Mouse (Mus musculus) right cerebral cortex, postnatal 10 days (tissue): ENCODE measurements around the gene Rapgef4.

Experiments used
- DNase-seq, 2 experiments: peaks; one replicate each; pipeline ENCODE4 v3.0.0; 2021; ENCODE audit warnings: low spot score in 2 of 2

Gene Rapgef4

GRCm38 (mm10) chr2:71980771-71981342 is at the start of gene Rapgef4:
TSS of gene Rapgef4 (plus strand) at chr2:71981240.
- peak; percentile 57 to 60 for DNase-seq

DNA sequence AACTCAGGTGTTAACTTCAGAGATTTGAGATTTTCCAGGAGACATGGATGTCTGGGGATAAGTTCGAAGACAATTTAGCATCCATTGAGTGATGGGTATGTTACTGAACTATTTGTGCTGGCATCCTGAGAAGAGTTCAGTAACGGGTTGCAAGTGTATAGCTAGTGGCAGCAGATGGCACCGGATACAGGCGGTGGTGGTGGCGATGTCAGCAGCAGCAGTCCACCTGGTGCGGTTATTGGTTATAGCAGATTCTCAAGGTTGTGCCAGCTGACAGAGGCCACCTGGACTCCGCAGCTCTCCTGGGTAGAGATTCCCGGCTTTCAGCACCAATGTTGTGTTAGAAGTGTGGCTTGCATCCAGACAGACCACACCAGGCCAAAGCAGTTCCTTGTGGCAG is 47.0 kb upstream of the Rapgef4 start:
- no peak for DNase-seq

- DNase-seq: no peak
Measured at GRCm38 (mm10) chr2:71936711-71937110, 44.3 kb upstream of the Rapgef4 start.

DNA sequence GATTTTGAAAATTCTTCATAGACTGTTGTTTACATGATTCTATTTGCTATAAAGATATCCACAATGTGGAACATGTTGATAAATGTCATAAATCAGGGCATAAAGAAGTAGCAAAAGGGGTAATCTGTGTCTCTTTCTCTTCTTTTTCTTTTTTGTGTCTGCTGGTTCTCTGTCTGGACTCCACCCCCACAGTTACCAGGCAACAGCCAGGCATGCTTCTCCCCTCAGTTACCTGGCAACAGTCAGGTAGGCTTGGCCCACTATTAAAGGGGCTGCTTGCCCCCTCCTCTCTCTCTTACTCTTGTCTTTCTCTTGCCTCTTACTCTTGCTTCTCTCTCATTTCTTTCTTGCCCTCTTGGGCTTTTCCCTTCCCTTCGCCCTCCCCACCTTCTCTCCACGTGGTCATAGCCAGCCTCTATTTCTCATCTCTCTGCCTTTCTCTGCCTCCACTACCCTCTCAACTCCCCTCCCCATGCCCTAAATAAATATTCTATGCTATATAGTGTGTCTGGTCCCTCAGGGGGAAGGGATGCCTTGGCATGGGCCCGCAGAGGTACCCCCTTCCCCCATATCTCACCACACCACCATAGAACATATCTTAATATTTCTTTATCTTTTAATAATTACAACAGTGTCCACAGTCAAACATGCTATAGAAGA is 43.3 kb upstream of the Rapgef4 start:
- peak in 1 of 2 experiments; percentile 28 for DNase-seq

GRCm38 (mm10) chr2:71938716-71939393 is 42.2 kb upstream of the Rapgef4 start:
- peak in 1 of 2 experiments; percentile 29 for DNase-seq

DNA sequence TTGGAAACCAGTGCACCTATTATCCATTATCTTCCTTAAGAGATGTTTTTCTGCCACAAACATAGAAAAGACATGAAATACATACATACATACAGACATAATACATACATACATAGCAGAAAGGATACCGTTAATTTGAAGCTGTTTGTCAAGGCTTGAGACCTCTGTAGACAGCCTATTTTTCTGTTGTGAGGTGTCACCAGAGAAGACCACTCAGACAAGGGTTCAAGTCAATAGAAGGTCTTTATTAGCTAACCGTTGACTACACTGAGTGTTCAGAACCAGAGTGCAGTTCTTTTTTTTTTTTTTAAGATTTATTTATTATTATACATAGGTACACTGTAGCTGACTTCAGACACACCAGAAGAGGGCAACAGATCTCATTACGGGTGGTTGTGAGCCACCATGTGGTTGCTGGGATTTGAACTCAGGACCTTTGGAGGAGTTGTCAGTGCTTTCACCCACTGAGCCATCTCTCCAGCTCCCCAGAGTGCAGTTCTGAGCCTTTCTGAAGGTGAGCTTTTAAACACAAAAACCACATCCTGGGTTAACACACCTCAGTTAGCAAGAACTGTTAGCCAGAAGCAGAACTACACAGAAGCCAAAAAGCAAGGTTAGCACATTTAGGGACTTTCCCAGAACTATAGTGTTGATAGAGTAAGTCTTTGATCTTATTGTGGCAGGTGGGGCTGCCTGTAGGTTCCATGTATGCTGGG is 39.9 kb upstream of the Rapgef4 start:
- DNase-seq: no peak

- no peak for DNase-seq
Measured at GRCm38 (mm10) chr2:71941721-71942087, 39.3 kb upstream of the Rapgef4 start.

GRCm38 (mm10) chr2:71951212-71951611 is 29.8 kb upstream of the Rapgef4 start:
- DNase-seq: no peak

- peak; percentile 73 to 81 for DNase-seq
Measured at GRCm38 (mm10) chr2:71955637-71956036, 25.4 kb upstream of the Rapgef4 start.

GRCm38 (mm10) chr2:71956463-71956862 is 24.6 kb upstream of the Rapgef4 start:
- no peak for DNase-seq

GRCm38 (mm10) chr2:71957951-71958350 is 23.1 kb upstream of the Rapgef4 start:
- no peak for DNase-seq

DNA sequence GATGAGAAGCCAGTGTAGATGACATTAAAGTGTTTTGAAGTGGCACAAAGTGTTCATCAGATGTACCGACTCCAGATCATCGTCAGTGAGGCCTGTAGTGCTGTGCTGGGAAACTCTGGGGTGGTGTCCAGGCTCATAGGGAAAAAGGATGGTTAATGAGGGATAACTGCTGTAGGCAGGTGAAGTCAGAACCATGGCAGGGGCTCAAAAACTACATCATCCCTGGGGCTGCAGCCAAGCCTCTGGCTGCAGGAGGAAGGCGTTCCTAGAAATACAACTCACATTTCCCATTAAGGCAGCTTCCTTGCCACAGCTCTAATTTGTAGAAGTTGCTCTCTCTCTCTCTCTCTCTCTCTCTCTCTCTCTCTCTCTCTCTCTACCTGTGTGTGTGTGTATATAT is 22.6 kb upstream of the Rapgef4 start:
- no peak for DNase-seq

DNA sequence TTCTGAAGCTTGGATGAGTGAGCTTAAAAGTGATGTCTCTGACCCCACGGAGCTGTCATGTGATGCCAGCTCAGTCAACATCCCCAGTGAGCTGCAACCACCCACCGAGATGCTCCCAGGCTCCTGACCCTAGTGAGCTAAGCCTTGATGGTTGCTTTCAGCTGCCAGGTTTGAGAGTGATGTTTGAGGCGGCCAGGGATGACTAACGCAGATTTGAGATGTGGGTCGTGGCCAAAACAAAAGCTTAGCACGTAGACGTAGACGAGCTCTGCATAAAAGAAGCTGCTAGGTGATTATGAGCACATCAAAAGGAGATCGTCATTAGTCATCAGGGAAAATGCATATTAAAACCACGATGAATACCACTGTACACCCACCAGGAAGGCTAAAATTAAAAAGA is 16.8 kb upstream of the Rapgef4 start:
- no peak for DNase-seq

DNA sequence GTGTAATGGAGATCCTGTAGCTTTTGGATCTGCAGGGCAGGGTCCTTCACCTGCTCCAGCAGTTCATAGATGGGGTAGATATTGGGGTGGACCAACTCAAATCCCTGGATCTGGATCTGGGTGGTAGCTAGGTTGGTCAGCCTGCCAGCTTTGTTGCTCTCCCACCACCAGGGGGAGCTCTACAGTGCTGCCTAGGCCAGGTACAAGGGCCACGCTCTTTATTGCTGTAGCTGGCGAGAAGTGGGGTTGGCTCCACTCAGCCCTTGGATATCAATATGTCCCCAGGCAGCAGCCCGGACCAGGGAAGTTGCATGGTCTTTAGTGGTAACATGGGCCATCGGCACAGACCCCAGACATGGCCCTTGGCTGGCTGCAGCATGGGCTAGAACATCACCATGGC is 15.6 kb upstream of the Rapgef4 start:
- DNase-seq: peak in 1 of 2 experiments; percentile 24

DNA sequence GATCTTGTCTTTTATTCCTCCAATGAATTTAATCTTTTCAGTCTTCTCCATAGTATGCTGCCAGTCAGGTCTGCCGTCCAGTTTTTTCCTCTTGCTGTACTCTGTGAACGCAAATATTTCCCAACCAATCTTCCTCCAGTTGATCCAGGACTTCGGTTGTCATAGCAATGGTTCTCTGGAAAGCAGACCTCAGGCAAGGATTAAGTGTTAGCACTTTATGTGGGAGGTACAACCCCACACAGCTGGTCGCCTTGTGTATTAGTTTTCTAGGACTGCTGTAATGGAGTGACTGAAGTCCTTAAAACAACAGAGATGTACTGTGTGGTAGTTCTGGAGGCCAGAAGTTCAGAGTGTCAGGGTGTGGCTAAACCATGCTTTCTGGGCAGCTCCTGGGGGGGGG is 14.3 kb upstream of the Rapgef4 start:
- DNase-seq: no peak

DNA sequence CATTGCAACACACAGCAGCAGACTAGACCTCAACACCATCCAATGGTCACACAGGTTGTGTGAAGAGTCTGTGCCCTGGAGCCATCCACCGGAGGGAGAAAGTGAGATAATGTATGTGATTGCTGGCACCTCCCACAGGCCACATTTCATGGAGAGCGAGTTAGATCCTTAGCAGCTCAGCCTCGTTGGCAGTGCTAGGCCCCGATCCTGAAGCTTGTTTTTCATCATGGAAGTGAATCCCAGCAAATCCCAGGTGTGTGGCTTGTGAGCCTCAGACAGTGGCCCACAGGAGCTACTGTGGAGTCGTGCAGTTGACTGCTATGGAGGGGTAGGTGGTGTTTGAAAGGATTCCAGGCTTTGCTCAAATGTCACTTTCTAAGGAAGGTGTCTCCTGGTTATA is 13.2 kb upstream of the Rapgef4 start:
- no peak for DNase-seq

- DNase-seq: no peak
Measured at GRCm38 (mm10) chr2:71973646-71974045, 7.4 kb upstream of the Rapgef4 start.

DNA sequence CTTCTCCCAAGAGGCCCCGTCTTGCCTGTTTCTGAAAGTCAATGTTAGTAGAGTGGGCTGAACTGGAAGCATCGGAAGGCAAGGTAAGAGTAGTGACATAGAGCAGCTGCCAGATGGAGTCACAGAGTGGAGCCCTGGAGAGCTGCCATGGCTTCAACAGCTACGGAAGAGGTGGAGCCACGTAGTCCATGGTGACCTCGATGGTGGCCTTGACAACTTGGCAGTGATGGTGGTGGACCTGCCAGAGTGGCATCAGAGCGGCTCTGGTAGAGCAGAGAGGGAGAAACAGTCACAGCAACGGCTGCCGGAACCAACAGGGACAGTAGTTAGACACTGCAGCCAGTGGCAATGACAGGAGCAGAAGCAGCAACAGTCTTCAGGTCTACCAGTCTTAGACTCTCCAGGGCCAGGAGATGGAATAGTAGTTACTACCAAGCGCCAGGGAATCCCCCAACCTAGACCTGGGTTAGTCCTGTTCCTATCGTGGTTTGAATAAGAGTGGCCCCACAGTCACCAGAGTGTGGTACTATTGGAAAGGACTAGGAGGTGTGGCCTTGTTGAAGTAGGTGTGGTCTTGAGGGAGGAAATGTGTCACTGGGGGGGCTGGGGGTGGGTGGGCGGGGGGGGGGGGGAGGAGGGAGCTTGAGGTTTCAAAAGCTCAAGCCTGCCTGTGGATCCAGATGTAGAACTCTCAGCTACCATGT is 6.7 kb upstream of the Rapgef4 start:
- DNase-seq: no peak

GRCm38 (mm10) chr2:71979981-71980380 is 1.1 kb upstream of the Rapgef4 start:
- DNase-seq: no peak

DNA sequence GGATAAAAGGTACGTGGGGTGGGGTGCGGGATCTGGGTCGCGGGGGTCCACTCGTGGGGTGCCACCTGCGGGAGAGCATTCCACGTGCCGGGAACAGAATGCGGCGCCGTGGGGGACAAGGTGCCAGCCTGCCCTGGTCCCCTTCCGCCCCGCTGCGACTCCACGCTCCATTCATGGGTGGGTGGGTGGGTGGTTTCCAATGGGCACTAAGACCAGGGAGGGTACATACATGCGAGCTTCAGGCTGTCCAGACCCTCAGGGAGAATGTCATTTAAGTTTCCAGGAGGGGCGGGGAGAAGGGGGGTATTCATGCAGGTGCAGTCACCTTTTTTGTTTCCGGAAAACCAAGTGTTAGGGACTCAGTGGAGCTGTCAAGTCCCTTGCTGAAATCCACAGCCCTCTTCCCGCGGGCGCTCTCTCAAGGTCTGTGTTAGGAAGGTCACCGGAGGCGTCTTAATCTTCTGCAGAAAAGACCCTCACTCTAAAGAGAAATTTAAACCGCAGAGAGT is 357 bp downstream of the Rapgef4 start:
- peak in 1 of 2 experiments; percentile 56 for DNase-seq

DNA sequence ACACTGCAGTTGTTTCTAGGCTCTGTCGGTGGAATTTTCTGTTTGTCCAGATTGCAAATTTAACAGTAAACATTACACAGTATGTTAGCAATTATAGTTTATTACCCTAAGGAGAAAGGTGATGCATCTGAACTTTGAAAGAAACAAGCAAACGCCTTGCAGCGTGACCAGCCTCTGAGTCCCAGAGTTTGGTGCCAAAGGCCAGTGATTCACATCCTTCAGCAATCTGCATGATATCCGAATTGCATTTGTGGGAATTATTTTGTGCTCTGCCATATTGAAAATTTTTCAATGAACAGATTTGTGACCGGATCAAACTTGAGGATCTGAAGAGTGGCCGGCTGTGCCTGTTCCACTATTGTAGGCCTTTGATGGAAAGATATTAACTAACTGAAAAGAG is 856 bp downstream of the Rapgef4 start:
- no peak for DNase-seq
